Mouse (Mus musculus): ENCODE results near the gene Tmem30a.

The Tmem30a gene

DNA sequence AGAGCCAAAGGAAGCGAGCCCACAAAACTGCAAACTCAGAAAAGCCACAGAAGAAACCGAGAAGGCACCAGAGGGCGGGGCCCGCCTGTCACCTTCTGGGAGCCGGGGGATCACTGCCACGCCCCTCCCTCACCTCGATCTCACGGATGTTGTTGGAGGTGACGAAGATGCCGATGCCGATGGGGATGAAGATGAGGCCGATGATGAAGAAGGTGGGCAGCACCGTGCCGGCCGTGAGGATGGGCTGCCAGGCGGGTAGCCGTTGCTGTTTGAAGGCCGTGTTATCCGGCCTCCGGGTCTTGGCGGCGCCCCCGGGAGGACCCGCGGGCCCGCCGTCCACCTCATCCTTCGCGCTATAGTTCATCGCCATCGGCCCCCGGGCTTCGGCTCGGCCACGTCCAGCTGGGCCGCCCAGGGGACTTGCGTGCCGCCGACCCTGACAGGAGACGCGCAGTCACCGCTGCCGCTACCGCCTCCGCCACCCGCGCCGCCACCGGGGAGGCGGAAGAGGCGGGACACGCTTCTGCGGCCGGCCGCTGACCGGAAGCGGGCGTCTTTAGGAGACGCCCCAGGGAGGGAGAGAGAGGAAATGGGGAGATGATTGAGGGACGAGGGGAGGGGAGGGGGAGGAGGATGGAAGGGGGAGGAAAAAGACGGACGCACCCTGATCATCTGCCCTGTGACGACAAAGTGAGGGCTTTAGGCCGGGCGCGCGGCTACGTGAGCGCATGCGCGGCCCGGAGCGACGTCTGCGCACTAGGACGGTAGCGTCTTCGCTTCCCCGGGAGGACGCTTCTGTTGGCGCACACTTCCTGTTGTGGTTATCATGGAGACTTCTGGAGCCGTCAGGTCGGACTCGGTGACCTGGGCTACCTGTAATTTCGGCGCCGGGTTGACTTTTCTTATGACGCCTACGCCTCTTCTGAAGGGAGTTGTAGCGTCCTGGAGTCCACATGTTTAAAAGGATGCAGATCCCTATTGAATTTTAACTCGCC, at the start of gene Tmem30a:
Tmem30a (minus strand) TSS at position 667 of the 995 bp plus-strand sequence.
- DNase-seq (ENCODE audit: low spot score): peak; percentile 96

DNA sequence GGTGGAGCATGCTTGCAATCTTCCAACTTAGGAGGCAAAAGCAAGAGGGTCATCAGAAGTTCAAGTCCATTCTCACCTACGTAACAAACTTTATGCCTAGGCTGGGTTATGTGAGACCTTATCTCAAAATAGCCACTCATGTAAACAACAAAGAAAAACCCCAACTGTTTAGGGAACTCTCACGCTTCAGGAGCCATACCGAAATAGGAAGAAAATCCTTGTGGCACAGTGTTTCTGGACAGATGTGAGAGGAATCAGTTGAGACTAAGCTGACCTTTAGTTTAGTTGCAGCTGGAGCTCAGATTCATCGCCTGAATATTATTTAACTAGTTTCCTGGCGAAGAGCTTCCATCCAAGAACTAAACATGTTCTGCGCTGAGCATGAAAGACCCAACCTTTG, 49.3 kb upstream of the Tmem30a start:
- DNase-seq (ENCODE audit: low spot score): no peak

DNA sequence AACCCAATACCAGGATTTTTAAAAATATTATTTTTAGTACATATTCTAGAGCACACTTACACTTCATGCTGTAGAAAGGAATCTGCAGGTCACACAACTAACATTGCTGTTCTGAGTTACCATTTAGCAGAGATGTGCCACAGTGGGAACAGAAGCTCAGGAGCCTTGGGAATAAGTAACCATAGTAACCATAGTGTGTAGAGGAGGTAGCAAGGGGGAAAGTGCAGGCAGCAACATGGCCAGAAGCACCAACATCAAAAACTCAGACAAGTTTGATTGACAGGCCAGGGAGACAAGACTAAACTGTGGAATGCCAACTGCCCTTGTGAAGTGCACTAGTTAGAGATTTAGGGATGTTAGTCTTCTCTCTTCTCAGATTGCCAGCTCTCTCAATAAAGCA, 48.7 kb upstream of the Tmem30a start:
- DNase-seq (ENCODE audit: low spot score): no peak

DNA sequence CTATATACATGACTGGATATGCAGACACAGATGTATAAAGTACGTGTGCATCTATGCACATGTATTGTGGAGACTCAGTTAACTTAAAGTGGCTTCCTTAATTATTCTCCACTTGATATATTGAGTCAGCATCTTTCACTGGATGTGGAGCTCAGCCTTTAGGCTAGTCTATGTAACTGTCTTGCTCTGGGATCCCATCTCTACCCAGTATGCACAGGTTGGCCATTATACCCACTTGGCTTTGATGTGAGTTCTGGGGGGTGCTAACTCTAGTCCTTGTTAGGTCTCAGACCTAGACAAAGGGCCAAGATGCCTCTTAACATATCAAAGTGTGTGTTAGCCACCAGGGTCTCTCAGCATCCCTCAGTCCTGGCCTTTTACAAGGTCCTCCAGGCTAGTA, 38.0 kb upstream of the Tmem30a start:
- DNase-seq (ENCODE audit: low spot score): no peak

DNA sequence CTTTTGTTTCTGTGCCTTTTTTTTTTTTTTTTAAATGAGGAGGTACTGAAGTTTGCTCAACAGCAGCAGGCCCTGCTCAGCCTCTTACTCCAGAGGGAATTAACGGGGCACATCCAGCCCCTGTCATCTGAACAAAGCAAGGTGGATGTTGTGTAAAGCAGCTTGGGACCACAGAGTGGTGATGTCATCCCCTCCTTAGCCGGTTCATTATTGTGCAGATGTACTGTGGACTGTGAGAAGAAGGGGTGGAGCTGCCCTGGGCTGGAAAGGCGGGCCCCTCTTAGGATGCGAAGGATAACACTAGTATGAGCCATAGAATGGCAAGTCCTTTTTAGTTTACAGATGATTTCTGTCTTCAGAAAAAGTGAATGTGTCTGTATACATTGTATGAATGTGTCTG, 37.6 kb upstream of the Tmem30a start:
- DNase-seq (ENCODE audit: low spot score): no peak

DNA sequence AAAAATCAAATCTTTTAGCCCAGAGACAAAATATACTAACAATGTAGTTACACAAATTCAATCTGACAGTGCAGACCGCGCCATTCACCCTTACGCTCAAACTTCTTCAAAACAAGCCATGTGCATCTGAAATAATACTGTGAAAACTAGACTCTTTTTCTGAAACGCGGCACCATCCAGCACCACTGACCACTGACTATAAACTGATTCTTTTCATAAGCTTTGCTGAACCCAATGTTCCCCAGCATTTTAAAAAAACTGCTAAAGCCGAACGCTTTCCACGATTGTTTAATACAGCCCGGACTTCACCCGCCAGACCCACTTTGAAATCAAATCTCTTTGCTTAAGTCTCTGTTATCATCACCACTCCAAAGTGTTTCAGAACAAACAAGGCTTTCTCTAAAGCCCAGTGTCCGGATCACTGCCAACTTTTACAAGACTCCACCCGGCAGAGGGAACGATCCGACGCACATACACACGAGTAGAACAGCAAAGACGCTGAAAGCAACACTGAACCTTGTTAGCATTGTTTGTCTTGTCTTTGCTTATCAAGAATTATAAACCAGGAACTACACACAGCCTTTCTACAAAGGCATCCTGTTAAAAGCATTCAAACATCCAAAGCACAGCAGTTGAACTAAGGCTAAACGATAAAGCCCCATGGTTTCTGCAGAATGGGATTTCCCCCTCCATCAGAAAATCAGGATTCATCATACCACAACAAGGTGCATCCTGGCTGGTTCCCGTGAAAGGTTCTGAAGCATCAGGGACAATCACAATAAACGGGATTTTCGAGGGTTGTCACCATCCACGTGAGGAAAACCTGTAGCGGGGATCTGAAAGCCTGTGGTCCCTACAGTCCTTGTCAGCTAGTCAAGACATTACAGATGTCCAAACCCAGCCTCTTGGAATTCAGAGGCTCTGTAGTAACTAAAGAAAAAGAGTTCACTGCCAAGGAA, 36.8 kb upstream of the Tmem30a start:
- DNase-seq (ENCODE audit: low spot score): no peak

DNA sequence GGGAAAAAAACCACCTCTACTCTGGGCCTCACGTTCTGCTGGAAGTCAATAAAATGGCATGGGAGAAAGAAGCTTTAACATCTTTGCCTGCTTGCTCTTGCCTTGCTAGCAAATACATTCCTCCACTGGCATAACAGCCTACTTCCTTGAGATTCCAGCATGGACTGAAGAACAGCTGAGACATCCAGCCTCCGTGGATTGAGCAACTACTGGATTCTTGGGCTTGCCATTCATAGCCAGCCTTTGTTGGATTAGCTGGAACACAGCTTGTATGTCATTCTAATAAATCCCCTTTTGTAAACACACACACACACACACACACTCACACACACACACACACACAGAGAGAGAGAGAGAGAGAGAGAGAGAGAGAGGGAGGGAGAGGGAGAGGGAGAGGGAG, 33.8 kb upstream of the Tmem30a start:
- no peak for DNase-seq (ENCODE audit: low spot score)

DNA sequence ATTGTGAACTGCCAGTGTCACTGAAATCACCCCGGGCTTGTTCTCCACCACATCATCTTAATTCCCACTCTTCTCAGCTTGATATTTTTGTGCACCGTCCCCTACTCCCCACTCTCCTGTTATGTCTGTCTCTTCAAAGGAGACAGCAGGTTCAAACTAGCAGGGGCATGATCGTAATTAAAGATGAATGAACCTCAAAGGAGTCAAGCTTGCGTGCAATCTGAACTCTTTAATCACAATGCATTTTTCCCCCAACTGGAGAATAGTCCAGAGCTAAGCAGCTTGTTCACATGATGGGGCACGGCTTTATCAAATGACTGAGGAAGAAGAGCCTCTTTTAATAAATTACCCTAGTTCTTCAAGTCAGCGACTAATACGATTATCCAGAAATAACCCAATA, 32.2 kb upstream of the Tmem30a start:
- DNase-seq (ENCODE audit: low spot score): no peak

DNA sequence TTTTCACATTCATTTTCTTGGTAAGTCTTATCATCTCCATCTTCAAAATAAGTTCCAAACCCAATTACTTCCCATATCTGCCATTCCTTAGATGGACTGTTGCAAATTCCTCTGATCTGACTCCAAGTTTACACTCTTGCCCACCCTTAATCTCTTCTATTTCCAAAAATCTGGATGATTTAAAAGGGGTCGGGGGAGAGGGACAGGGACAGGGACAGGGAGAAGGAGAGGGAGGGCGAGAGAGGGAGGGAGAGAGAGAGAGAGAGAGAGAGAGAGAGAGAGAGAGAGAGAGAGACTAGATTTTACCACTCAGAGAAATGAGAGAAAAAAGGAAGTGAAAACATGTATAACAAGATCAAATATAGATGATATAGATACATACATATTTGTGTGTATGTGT, 30.5 kb upstream of the Tmem30a start:
- DNase-seq (ENCODE audit: low spot score): no peak

DNA sequence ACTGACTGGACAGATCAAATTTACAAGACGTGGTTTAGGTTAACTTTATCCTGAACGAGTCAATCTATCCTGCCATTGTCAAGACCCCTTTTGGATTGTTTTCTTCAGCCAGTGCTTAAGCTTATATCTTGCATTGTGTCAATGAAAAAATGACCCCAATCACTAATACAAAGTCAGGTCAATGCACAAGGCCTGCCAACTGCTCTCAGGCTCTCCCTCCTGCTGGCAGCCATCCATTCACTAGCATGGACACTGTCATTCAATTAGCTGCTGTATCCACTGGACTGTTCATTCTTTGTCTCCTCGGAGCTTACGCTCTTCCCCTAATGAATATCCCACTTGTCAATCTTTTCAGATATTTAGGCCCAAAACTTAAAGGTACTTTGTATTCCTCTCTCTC, 30.1 kb upstream of the Tmem30a start:
- DNase-seq (ENCODE audit: low spot score): no peak

DNA sequence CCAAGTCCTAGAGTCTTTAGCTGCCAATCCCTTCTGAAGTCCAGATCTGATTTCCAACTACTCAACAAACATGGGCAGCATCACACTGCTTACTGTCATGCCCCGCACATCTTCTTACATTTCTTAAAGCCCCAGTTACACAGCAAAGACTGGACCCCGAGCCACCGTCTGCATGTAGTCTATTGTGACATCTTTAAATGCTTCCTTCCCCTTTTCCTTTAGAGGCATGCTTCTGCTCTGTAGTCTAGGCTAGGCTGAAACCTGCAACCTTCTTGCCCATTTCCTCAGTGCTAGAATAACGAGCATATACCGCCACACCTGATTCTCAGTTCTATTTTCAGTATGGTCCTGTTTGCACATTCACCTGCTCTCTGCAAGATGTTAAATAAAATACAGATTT, 23.2 kb upstream of the Tmem30a start:
- DNase-seq (ENCODE audit: low spot score): no peak

DNA sequence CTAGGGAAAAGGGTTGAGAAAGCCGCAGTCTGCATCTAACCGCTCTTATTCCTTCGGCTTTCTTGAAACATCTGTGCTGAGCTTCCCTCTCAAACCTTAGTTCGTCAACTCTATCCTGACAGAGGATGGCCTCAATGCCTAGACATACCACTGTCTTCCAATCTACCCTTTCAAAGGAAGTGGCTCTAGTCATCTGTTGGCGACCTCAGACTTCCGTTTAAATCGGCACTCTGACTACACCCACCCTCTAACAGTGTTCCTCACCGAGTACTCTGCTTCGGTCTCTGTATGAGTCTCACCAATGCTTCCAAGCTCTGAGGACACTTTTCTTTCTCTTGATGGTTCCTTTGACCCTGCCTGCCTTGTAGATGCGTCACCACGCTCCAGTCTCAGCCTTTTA, 22.7 kb upstream of the Tmem30a start:
- DNase-seq (ENCODE audit: low spot score): peak; percentile 45

DNA sequence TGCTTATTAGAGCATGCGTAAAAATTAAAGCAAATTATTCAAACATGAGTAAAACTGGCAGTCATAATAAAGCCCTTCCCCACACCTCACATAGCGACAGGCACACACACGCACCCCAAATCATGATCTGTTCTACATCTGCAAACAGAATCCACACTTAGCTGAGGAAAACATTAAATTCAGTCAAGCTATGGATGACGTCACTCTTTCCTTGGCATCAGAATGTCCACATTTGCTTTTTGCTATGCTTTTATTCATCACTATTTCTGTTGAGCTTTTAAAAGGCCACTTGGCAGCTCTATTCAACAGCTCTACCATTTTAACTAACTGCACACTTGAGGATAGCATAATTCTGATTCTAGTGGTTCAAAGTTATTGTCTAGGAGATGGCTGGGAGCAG, 21.3 kb upstream of the Tmem30a start:
- DNase-seq (ENCODE audit: low spot score): no peak

DNA sequence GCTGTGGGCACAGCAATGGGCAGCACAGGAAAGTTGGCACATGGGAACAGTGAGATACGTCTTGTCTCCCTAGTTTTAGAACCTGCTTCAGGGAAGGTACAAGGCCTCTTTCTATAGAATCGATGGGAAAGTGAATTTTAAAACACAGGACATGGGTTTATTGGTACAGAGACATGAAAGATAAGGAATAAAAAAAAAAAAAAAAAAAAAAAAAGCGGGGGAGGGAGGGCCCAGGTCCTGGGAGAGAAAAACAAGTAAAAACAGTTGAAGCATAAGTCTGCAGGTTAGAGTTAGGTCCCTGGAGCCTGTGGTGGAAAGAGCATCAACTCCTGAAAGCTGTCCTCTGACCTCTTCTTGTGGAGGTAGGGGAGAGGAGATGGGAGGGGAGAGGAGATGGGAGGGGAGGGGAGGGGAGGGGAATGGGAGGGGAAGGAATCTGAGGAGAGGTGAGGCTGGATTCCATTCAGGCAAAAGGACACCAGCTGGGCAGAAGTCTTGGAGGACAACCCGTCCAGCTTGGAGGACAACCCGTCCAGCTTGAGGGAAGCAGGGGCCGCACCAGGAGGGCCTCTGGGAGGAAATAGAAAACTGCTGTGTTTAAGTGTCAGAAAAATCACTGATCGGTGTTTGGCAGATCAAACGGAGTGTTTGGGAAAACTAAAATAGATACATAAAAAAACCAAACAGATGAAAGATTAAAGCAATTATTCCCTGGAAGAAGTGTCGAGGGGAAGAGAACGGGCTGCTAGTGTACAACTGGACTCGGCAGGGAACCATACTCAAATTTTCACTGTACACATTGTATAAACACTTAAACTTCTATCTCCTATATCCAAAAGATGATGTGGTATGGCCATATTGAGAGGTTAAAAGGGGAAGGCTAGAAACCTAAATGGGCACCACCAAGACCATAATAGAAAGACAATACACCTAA, 17.9 kb upstream of the Tmem30a start:
- DNase-seq (ENCODE audit: low spot score): no peak

DNA sequence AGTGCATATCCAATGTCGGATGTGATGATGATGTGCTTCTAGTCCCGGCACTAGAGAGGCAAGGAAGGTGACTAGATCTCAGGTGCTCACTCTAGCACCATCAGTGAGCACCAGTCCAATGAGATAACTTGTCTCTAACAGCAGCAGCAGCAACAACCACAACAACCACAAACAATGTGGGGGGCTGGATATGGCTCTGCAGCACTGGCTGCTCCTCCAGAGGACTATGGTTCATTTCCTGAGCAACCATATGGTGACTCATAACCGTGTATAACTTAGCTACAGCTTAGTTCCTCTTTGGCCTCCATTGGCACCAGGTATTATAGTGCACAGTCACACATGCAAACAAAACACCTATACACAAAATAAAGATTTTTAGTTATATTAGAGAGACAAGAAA, 17.2 kb upstream of the Tmem30a start:
- DNase-seq (ENCODE audit: low spot score): peak; percentile 25

DNA sequence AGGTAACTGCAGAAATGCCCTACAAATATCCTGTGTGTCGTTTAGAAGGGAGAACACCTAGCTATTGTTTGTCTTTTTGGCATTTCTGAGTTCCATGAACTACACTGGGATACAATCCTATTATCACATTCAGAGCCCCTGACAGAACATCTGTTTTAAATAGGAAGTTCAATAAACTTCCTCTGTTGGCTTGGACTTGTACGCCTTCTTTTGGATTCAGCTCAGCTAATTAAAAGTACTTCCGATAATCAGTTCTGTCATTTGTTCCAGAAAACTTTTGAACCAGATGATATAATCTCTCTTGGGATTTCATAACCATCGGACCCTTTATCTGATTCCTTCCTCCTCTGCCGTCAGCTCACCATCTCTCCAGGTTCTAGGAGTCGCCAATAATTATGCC, 16.1 kb upstream of the Tmem30a start:
- DNase-seq (ENCODE audit: low spot score): no peak

DNA sequence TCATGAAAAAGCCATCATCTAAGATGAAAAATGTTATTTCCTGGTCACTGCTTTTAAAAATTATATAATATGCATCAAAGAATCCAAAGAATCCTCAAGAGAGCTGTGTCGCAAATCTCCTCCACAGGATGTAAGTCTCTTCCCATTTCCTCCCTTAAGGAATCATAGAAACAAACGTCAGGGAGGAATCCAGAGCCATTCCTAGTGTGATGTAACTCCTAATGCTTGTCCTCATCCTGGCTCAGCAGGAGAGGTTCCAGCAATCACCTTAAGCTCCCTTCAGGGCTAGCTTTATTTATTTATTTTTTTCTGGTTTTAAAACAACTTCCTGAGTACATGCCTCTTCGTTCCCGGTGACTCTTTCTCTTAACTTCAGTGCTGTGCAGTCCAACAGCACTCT, 13.9 kb upstream of the Tmem30a start:
- DNase-seq (ENCODE audit: low spot score): no peak

DNA sequence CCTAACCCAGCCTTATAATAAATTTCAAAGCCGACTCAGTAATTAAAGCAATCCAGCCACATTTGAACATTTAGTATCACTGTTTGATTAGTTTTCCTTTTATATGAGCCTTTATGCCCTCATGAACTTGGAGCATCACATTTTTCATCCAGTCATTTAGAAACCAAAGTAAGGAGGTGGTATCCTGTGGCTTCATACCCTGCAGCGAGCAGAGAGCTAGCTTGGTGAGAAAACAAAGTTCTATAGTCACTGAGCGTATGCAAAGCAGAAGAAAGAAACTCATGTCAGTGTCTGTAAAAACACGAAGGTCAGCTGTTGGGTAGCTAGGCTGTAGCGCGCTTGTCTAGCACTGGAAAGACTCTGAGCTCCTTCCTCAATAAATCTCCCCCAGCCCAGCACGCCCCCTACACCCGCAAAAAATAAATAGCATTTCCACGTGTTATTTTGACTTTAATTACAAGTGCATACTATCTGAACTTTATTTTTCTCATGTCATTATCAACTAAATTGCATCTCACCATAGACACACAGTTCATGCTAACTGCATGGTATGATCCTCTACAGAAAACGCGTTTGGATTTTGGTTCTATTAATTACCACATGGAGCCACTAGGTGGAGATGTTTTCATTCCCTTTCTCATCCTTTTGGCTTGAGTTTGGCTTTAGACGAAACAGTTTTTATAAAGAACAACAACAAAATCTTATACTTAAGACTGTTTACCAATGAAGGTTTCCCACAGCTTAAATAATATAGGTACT, 13.2 kb upstream of the Tmem30a start:
- DNase-seq (ENCODE audit: low spot score): peak; percentile 20

DNA sequence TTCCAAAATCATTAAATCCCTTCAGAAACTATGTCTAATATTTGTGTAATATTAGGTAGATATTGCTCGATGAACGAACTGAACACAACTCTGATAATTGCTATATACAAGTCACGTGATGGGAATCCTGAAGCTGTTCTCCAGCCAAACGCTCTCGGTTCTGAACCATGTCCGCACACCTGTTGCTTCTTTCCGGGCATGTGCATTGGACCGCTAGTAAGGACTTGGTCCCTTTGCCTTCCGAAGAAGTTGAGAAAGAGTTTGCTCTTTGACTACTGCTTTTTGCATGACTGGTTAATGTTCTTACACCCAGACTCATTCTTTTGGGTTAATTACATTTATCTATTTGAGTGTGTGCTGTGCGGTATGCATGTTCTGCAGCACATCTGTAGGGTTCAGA, 12.1 kb upstream of the Tmem30a start:
- no peak for DNase-seq (ENCODE audit: low spot score)

DNA sequence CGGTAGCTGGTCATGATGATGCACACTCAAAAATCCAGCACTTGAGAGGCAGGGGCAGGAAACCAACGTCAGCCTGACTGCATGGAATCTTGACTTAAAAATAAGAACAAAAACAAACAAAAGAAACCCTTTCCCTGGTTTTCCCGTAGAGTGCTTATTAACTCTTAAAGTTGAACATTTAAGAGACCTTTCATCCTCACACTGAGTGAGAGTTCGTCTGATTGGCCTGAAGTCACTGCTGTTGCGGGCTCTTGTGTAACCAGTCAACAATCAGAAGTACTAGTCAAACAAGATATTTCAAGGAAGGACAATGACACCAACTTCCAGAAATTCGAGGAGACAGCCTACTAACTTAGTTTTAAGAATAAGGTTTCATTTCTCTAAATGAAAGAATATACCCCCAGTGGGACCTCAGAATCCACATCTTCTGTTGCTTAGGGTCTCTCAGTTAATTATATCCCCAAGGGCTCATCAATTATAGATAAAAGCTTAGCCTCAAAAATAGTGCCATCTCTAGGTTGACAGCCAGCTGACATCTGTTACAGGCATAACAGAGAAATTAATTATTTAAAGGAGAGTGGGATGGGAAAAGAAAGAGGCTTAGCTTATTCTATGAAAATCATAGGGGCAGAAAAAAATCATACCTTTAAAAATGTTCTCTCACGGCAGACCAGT, 3.3 kb upstream of the Tmem30a start:
- DNase-seq (ENCODE audit: low spot score): no peak
